Mouse (Mus musculus): ENCODE measurements around the gene Clk3.

Clk3 gene

GRCm38 (mm10) chr9:57765364-57766351 is at the start of gene Clk3:
TSS of gene Clk3 (minus strand) at chr9:57765860.
- peak; percentile 86 for DNase-seq (ENCODE audit: low read depth)

DNA sequence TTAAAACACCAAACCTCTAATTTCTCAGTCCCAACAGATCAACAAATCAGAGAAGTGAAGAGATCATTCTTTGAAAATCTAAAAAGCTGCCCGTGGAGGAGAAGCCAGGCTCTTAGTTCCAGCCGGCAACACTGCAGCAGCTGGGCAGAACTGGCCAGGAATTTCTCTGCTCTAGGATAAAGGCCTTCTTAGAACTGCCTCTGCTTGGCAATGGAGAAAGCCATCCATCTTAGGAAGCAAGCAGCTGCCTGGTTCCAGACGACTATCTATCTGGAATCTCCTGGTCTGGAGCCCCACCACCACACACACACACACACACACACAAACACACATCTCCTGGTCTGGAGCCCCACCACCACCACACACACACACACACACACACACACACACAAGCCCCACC is 49.2 kb upstream of the Clk3 start:
- no peak for DNase-seq (ENCODE audit: low read depth)

DNA sequence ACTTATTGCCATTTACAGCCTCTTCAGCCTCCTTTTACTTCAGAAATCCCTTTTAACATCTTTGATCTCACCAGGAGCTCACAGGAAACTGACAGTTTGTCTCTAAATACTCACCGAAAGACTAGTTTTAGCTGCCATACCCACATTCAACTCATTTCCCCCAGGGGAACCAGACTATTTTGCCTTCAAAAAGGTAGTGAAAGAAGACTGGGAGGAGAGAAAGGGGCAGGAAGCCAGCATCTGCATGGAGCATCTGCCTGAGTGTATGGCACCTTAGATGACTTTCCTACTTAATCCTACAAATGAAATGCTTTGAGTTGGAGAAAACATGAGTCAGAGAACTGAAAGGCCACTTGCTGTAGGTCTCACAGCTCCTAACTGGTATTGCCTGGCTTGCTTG is 48.4 kb upstream of the Clk3 start:
- DNase-seq (ENCODE audit: low read depth), result no peak

DNA sequence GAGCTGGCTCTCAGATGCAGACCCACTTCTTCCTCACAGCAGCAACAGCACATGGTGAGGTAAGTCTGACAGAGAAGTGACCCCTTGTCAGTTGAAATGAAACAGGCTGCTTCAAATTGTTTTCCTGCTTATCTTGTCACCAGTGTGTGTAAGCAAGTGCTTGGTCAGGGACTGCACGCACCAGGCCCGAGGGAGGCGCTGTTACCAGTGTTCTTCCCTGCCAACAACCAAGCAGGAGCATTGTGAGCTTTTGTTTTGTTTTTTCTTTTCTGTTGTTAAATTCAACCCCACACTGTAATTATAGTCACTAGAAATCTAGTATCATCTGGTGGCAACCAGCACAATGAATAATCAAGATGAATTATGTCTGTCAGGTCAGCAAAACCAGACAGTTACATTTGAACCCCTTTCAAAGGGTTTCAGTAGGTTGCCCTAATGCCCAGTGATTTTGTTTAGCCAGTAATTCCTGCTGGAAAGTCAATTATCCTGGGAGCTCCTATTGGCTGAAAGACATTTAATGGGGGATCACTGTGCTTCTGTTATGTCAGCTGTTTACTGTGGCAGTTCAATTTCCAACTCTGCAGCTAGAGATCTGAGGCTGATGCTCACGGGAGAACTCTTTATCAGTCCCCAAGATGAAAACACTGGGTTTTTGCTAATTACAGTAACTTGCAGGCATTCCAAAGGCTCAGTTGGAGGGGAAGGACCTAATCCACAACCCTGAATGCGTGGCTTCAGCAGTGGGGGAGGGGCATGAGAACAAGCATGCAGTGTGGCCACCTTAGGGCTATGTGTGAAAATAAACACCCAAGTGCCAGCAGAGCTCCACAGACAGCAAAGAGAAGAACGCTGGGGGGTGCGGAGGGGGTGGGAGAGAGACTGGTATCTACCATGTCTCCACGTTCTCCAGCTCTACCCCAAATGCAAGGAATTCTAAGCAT is 46.4 kb upstream of the Clk3 start:
- DNase-seq (ENCODE audit: low read depth), result no peak

DNA sequence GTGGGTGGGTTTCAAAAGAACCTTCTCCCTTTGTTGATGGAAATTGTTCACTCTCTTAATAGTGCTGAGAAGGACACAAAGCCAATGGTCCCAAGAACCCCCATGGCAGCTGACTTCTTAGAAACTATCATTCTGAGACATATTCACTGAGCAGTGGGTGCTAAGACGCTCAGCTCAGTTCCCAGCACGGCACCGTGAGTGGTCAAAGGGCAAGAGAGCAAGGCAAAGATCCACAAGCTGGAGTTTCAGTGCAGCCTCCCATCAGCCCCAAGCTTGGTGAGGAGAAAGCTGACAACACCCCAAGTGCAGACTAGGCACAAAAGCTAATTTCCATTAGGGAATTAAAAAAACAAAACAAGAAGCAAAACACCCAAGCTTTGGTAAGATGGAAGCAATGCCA is 45.0 kb upstream of the Clk3 start:
- DNase-seq (ENCODE audit: low read depth), result no peak

GRCm38 (mm10) chr9:57808771-57809310 is 43.2 kb upstream of the Clk3 start:
- no peak for DNase-seq (ENCODE audit: low read depth)

DNA sequence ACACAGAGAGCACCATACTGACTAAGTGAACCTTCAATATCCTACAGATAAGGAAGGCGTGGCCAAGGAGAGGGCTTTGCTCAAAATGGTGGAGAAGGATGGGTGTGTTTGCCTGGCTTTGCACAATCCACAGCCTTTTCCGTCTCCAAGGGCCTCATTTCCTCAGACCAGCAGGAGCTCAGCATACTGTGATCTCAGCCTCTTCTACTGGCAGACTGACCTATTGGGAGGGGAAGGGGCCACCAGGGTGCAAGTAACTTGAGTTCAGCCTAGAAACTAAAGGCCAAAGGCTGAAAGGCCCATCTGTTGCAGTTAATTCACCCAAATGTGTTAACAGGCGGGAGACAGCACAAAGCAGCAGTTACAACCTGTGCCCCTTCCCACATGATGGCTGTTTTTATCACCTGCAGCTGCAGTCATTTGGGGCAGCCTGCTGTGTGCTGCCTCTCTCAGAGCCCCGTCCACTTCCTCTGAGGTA is 41.6 kb upstream of the Clk3 start:
- no peak for DNase-seq (ENCODE audit: low read depth)

GRCm38 (mm10) chr9:57806066-57806481 is 40.4 kb upstream of the Clk3 start:
- DNase-seq (ENCODE audit: low read depth), result no peak

- DNase-seq (ENCODE audit: low read depth), result no peak
Measured at GRCm38 (mm10) chr9:57805087-57805737, 39.6 kb upstream of the Clk3 start.

- DNase-seq (ENCODE audit: low read depth), result no peak
Measured at GRCm38 (mm10) chr9:57803839-57804238, 38.2 kb upstream of the Clk3 start.

DNA sequence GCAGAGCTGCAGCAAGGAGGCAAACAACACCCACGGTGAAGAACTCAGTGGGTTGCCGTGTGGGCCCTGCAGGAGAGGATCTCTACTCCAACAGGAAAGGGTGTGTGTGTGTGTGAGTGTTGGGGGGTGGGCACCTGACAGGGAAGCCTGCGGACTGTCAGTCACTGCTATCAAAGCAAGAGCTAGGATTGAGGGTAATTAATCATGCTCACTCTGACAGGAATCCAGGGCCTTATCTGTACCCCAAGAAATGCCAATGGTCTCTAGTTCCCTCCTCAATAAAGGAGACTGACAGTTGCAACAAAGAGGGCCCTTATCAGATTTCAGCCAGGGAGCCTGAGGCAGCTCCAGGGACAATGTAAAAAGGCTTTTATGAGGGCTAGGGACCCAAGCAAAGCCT is 37.4 kb upstream of the Clk3 start:
- no peak for DNase-seq (ENCODE audit: low read depth)

DNA sequence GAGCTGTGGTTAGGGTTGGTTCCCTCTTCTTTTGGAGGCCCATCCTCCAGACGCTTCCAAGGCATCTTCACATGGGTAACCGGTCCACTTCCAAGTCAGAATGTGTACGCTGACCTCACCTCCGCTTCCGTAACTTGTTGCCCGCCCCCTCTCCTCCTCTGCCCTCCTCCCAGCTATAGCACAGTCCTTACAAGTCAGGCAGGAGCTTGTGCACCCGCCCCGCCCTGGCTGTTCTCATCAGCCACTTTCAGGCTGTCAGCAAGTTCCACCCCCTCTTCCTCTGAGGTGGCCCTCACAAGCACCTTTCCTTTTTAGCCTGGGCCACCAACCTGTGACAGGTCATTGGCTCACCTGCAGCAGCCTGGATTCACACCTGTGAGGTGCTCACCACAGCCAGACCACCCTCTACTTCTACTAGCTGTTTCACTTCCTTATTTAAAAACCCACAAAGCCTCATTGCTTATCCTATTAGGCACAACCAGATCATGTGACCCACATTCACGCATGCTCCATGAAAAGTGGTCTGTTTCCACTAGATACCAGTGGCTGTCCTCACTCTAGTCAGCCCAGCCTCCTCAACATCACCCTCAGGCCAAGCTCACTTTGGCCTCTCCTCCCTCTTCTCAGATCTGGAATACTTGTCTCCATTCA is 34.8 kb upstream of the Clk3 start:
- DNase-seq (ENCODE audit: low read depth), result no peak

GRCm38 (mm10) chr9:57798725-57799253 is 33.1 kb upstream of the Clk3 start:
- DNase-seq (ENCODE audit: low read depth), result no peak

DNA sequence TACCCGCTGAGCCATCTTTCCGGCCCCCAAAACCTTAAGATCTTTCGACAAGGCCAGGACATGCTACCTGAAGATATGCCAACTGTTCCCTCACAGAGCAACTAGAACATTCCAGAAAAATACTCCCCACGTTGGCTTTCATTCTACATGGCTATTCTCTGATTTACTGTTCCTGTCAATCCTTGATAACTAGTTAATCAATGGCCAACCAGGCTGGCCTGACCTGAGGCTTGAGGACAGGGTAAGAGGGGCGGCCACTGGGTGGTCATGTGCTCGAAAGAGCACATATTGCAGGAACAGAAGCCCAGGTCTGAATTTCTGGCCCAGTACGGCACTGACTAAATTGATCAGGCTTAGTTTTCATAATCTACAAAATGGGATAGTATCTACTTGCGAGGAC is 31.8 kb upstream of the Clk3 start:
- DNase-seq (ENCODE audit: low read depth), result no peak

DNA sequence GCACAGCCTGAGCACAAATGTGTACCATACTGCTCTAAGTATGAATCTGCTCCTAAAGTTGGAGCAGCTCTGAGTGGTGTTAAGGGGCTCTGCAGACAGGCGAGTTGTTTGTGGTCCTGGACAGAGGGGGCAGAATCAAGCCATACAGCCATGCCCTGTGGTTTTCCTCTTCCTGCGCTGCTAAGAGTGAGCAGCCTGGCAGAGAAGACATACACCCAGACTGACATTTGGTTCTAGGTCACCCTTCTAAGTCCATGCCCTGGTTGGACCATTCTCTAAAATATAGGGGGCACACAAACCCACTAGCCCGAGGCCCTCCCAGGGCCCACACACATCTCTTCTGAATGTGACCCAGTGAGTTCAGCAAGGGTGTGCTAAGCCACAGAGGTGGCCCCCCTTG is 24.1 kb upstream of the Clk3 start:
- DNase-seq (ENCODE audit: low read depth), result no peak

DNA sequence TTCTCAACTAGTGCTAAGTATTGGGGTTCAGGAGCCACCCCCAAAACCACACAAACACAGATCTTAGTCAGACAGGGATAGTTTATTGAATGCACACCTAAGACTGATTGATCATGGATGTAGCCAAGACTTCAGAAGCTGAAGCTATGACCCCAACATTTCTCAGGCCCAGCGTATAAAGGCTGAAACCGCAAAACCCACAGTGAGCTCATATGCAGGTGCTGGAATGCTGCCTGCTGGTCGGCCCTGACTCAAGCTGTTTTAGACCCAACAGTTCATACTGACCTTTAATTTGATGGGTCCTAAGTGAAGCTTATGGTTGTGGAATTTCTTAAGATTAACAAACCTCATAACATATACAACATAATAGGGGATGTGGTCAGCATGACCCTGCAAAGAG is 17.0 kb upstream of the Clk3 start:
- DNase-seq (ENCODE audit: low read depth), result no peak

DNA sequence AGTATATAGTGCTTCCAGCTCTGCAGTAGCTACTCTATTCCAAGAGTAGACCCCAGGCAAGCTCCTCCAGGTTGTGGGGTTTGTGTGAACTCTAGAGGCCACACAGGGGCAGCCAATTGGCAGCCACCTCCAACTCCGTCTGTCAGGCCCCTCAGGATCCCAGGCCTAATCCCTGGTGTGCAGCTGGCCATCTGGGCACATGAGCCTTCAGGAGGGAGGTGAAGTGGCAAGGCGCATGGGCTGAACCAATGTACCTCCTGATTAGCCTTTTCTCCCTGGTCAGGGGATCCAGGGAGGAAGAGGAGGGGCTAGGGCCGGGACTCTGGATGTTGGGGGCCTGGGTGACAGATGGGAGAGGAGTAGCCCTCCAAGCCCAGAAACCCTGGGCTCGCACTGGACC is 10.1 kb upstream of the Clk3 start:
- DNase-seq (ENCODE audit: low read depth), result no peak

DNA sequence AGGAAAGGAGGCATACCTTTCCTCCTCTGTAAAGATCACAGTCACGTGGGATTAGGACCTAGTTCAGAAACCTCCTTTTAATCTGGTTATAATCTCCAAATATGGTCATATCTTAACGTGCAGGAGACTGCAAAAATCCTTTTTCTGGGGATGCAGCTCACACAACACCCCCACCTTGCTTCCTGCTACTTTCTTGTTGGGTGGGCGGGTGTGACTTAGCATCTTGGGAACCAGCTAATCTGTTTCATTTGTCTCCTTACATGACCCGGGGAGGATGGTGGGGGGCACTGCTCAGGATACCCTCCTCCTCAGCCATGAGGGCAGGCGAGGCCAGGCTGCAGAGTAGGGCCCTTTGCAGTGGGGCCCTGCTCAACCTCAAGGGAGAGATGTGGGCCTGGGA is 9.4 kb upstream of the Clk3 start:
- no peak for DNase-seq (ENCODE audit: low read depth)

DNA sequence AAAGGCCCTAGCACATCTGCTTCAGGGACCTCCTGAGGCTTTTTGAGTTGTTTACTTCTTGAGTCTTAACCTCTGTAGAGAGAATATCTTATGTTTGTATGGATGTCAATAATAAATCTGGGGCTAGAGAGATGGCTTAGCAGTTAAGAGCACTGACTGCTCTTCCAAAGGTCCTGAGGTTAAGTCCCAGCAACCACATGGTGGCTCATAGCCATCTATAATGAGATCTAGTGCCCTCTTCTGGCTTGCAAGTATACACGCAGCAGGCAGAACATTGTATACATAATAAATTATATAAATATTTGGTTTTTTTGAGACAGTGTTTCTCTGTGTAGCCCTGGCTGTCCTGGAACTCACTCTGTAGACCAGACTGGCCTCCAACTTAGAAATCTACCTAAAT is 8.5 kb upstream of the Clk3 start:
- peak; percentile 58 for DNase-seq (ENCODE audit: low read depth)

DNA sequence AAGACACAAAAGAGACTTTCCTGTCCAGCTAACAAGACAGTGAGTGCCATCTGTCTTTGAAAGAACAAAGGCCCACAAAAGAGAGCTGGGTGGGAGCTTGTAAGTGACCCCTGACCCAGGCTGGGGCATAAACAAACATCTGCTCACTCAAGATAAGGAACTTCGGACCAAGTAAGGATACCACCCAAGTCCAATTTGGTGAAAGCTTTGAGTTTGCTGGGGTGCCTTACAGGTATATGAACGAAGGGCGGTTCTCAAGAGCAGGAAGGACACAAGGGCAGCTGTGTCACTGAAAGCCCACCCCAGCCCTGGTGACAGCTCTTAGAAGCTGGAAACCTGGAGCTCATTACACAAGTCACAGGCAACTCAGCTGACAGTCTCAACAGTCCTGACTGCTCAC is 8.1 kb upstream of the Clk3 start:
- DNase-seq (ENCODE audit: low read depth), result no peak

DNA sequence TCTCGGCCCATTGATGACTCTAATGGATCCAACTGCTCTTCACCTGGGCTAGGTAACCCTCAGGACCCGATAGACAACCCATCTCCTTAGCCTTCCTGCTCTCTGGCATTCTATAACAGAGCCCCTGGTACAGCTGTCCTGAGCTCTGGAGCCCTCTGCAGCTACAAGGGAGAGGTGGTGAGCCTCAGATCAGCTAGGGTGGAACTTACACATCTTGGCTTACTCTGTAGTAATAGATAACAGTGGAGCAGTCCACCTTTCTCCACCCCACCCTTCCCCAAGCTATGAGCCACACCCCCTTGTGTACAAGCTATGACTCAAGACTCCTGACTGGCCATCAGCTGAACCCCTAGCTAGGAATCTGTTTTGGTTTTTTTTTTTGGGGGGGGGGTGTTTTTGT is 5.2 kb upstream of the Clk3 start:
- no peak for DNase-seq (ENCODE audit: low read depth)

Data from induced T-regulatory cell, adult 2 months (primary cell).